Mouse (Mus musculus): ENCODE measurements around the gene Npr3.

Gene Npr3

GRCm38 (mm10) chr15:11906571-11907531, at the start of gene Npr3:
TSS of gene Npr3 (minus strand) at chr15:11907287.
- no peak for DNase-seq

GRCm38 (mm10) chr15:11956129-11956528, 49.0 kb upstream of the Npr3 start:
- DNase-seq = no peak

- no peak for DNase-seq
Observed at GRCm38 (mm10) chr15:11954190-11954589, 47.1 kb upstream of the Npr3 start.

GRCm38 (mm10) chr15:11952159-11952558, 45.1 kb upstream of the Npr3 start:
- DNase-seq = no peak

- DNase-seq = no peak
Observed at GRCm38 (mm10) chr15:11951181-11951580, 44.1 kb upstream of the Npr3 start.

- DNase-seq = no peak
Observed at GRCm38 (mm10) chr15:11950144-11950543, 43.1 kb upstream of the Npr3 start.

GRCm38 (mm10) chr15:11949490-11949889, 42.4 kb upstream of the Npr3 start:
- no peak for DNase-seq

- no peak for DNase-seq
Observed at GRCm38 (mm10) chr15:11940855-11941254, 33.8 kb upstream of the Npr3 start.

GRCm38 (mm10) chr15:11927742-11928141, 20.7 kb upstream of the Npr3 start:
- no peak for DNase-seq

- DNase-seq = no peak
Observed at GRCm38 (mm10) chr15:11914101-11914500, 7.0 kb upstream of the Npr3 start.

- no peak for DNase-seq
Observed at GRCm38 (mm10) chr15:11909875-11910274, 2.8 kb upstream of the Npr3 start.

- DNase-seq = no peak
Observed at GRCm38 (mm10) chr15:11908166-11908565, 1.1 kb upstream of the Npr3 start.

- no peak for DNase-seq
Observed at GRCm38 (mm10) chr15:11906021-11906570, 991 bp downstream of the Npr3 start.

- DNase-seq = no peak
Observed at GRCm38 (mm10) chr15:11904848-11905672, 2.0 kb downstream of the Npr3 start.

- no peak for DNase-seq
Observed at GRCm38 (mm10) chr15:11904043-11904847, 2.8 kb downstream of the Npr3 start.

- no peak for DNase-seq
Observed at GRCm38 (mm10) chr15:11903196-11904042, 3.7 kb downstream of the Npr3 start.

- no peak for DNase-seq
Observed at GRCm38 (mm10) chr15:11897617-11898016, 9.5 kb downstream of the Npr3 start.

- no peak for DNase-seq
Observed at GRCm38 (mm10) chr15:11897162-11897561, 9.9 kb downstream of the Npr3 start.

GRCm38 (mm10) chr15:11893969-11894368, 13.1 kb downstream of the Npr3 start:
- no peak for DNase-seq

GRCm38 (mm10) chr15:11891395-11891794, 15.7 kb downstream of the Npr3 start:
- DNase-seq = no peak

- no peak for DNase-seq
Observed at GRCm38 (mm10) chr15:11882508-11883205, 24.4 kb downstream of the Npr3 start.
